Mouse (Mus musculus) midbrain, embryonic 12.5 days (tissue): ENCODE measurements around the gene Macrod2. TPM values are rescaled to one million over a fixed set of nuclear protein-coding genes. Genes with fewer than 3 reads are reported as not detected.

Source experiments
- ATAC-seq: fragments of 200-750 bp; cut with Nextera tagmentation; 2 replicates; pipeline ENCODE4 v1.8.0; 2017; ENCODE audit warnings: low read depth, moderate TSS enrichment, moderate library complexity; ENCODE audit not compliant: low FRiP score
- H3K27ac ChIP-seq: fragments of 300-500 bp; sonication (generic); replicated peaks from 2 replicates; pipeline ENCODE4 v1.5.1; 2016; ENCODE audit warnings: mild to moderate bottlenecking
- H3K27me3 ChIP-seq: fragments of 300-500 bp; sonication (generic); 2 replicates; pipeline ENCODE4 v1.6.1; 2016; ENCODE audit warnings: mild to moderate bottlenecking
- H3K36me3 ChIP-seq: fragments of 300-500 bp; sonication (generic); 2 replicates; pipeline ENCODE4 v1.6.1; 2016
- H3K4me1 ChIP-seq: fragments of 300-500 bp; sonication (generic); 2 replicates; pipeline ENCODE4 v1.6.1; 2016
- H3K4me2 ChIP-seq: fragments of 300-500 bp; sonication (generic); replicated peaks from 2 replicates; pipeline ENCODE4 v1.6.1; 2016; ENCODE audit warnings: mild to moderate bottlenecking, moderate library complexity
- H3K4me3 ChIP-seq: fragments of 300-500 bp; sonication (generic); 2 replicates; pipeline ENCODE4 v1.5.1; 2016; ENCODE audit warnings: mild to moderate bottlenecking
- H3K9ac ChIP-seq: fragments of 300-500 bp; sonication (generic); replicated peaks from 2 replicates; pipeline ENCODE4 v1.6.1; 2016; ENCODE audit warnings: mild to moderate bottlenecking, moderate library complexity
- H3K9me3 ChIP-seq: fragments of 300-500 bp; sonication (generic); 2 replicates; pipeline ENCODE4 v1.6.1; 2016; ENCODE audit warnings: mild to moderate bottlenecking
- WGBS: fragments of 180-500 bp; shearing (Covaris S2); methylation state at CpG from one replicate; pipeline ENCODE4 v1.1.7; 2016; 5-methylcytosine and 5-hydroxymethylcytosine counted together
- polyA plus RNA-seq: library from polyadenylated mRNA; unstranded; fragments of >200 nt; fragmentation: Nextera tagmentation; extraction: Ambion mirVana; gene quantifications from 2 replicates; pipeline ENCODE4 v1.2.1, GENCODE M21; 2016

The Macrod2 gene
- polyA plus RNA-seq, 1 experiment from 2014 or later: 52.4 TPM

GRCm38 (mm10) chr2:141507929-141508897 lies 1113.1 kb downstream of the Macrod2 start:
- no peak overlapping the region for H3K4me3 ChIP-seq
- H3K4me2 ChIP-seq: no peak overlapping the region
- no peaks in the 10 kb centered on the region for H3K36me3 ChIP-seq
- H3K9ac ChIP-seq: no peak overlapping the region
- no peak overlapping the region; the same call in 1 of the 2 replicates for H3K27ac ChIP-seq
- H3K27me3 ChIP-seq: no peaks in the 10 kb centered on the region
- ATAC-seq: 0 out of 2 replicates have a peak, but pooled peaks have one; percentile 58
- H3K4me1 ChIP-seq: peaks cover 6% of the 10 kb centered on the region; the same call in 1 of the 2 replicates
- H3K9me3 ChIP-seq: no peaks in the 10 kb centered on the region
- 64% methylated on average over 9 of the region's 9 CpGs for WGBS

GRCm38 (mm10) chr2:141514976-141515375 lies 1119.9 kb downstream of the Macrod2 start:
- Histone ChIP-seq H3K36me3 (no peaks in the 10 kb centered on the region), H3K4me3 (no peak overlapping the region), H3K4me1 (no peaks in the 10 kb centered on the region), H3K4me2 (no peak overlapping the region), H3K9ac (no peak overlapping the region), H3K27ac (no peak overlapping the region), H3K27me3 (no peaks in the 10 kb centered on the region), H3K9me3 (no peaks in the 10 kb centered on the region)
- WGBS: 73% methylated on average over 3 of the region's 3 CpGs
- ATAC-seq: no peak

GRCm38 (mm10) chr2:141522081-141522480 lies 1127.0 kb downstream of the Macrod2 start:
- Histone ChIP-seq H3K4me2 (no peak overlapping the region), H3K27ac (no peak overlapping the region), H3K36me3 (no peaks in the 10 kb centered on the region), H3K4me3 (no peak overlapping the region), H3K9ac (no peak overlapping the region), H3K27me3 (no peaks in the 10 kb centered on the region), H3K9me3 (no peaks in the 10 kb centered on the region), H3K4me1 (no peaks in the 10 kb centered on the region)
- 62% methylated on average over 4 of the region's 4 CpGs for WGBS
- no peak for ATAC-seq

GRCm38 (mm10) chr2:141545877-141546276 lies 1150.8 kb downstream of the Macrod2 start:
- H3K4me1 ChIP-seq: no peaks in the 10 kb centered on the region
- no peak overlapping the region for H3K4me3 ChIP-seq
- no peak overlapping the region for H3K27ac ChIP-seq
- H3K9ac ChIP-seq: no peak overlapping the region
- H3K9me3 ChIP-seq: no peaks in the 10 kb centered on the region
- no peak for ATAC-seq
- H3K27me3 ChIP-seq: no peaks in the 10 kb centered on the region
- no peaks in the 10 kb centered on the region for H3K36me3 ChIP-seq
- H3K4me2 ChIP-seq: no peak overlapping the region

GRCm38 (mm10) chr2:141551701-141552100 lies 1156.6 kb downstream of the Macrod2 start:
- H3K9me3 ChIP-seq: no peaks in the 10 kb centered on the region
- no peak for ATAC-seq
- H3K4me1 ChIP-seq: no peaks in the 10 kb centered on the region
- no peaks in the 10 kb centered on the region for H3K36me3 ChIP-seq
- H3K27ac ChIP-seq: no peak overlapping the region
- no peak overlapping the region for H3K4me3 ChIP-seq
- 97% methylated on average over 1 of the region's 1 CpGs for WGBS
- no peaks in the 10 kb centered on the region for H3K27me3 ChIP-seq
- no peak overlapping the region for H3K4me2 ChIP-seq
- H3K9ac ChIP-seq: no peak overlapping the region

- 70% methylated on average over 2 of the region's 2 CpGs for WGBS
- Histone ChIP-seq H3K27ac (no peak overlapping the region), H3K4me2 (no peak overlapping the region), H3K4me1 (no peaks in the 10 kb centered on the region), H3K27me3 (no peaks in the 10 kb centered on the region), H3K36me3 (no peaks in the 10 kb centered on the region), H3K9ac (no peak overlapping the region), H3K4me3 (no peak overlapping the region), H3K9me3 (no peaks in the 10 kb centered on the region)
- ATAC-seq: no peak
These were observed 1161.6 kb downstream of the Macrod2 start for GRCm38 (mm10) chr2:141556747-141557146.

- no peak overlapping the region for H3K9ac ChIP-seq
- no peak overlapping the region for H3K4me3 ChIP-seq
- H3K4me1 ChIP-seq: no peaks in the 10 kb centered on the region
- no peak for ATAC-seq
- H3K27ac ChIP-seq: no peak overlapping the region
- H3K36me3 ChIP-seq: no peaks in the 10 kb centered on the region
- H3K4me2 ChIP-seq: no peak overlapping the region
- WGBS: 82% methylated on average over 1 of the region's 1 CpGs
- H3K27me3 ChIP-seq: no peaks in the 10 kb centered on the region
- no peaks in the 10 kb centered on the region for H3K9me3 ChIP-seq
These were observed 1163.2 kb downstream of the Macrod2 start for GRCm38 (mm10) chr2:141558242-141558827.

GRCm38 (mm10) chr2:141565986-141566385 lies 1170.9 kb downstream of the Macrod2 start:
- Histone ChIP-seq H3K4me2 (no peak overlapping the region), H3K9ac (no peak overlapping the region), H3K27ac (no peak overlapping the region), H3K4me3 (no peak overlapping the region), H3K4me1 (no peaks in the 10 kb centered on the region), H3K27me3 (no peaks in the 10 kb centered on the region), H3K9me3 (no peaks in the 10 kb centered on the region), H3K36me3 (no peaks in the 10 kb centered on the region)
- 79% methylated on average over 3 of the region's 3 CpGs for whole genome bisulfite sequencing
- ATAC-seq: no peak

GRCm38 (mm10) chr2:141571360-141571759 lies 1176.3 kb downstream of the Macrod2 start:
- no peaks in the 10 kb centered on the region for H3K36me3 ChIP-seq
- no peak overlapping the region for H3K9ac ChIP-seq
- no peak for ATAC-seq
- peaks cover 6% of the 10 kb centered on the region; the same call in 1 of the 2 replicates for H3K4me1 ChIP-seq
- H3K4me3 ChIP-seq: no peak overlapping the region
- H3K27ac ChIP-seq: no peak overlapping the region
- H3K4me2 ChIP-seq: no peak overlapping the region
- 84% methylated on average over 3 of the region's 3 CpGs for WGBS
- no peaks in the 10 kb centered on the region for H3K9me3 ChIP-seq
- H3K27me3 ChIP-seq: no peaks in the 10 kb centered on the region

GRCm38 (mm10) chr2:141578206-141578605 lies 1183.1 kb downstream of the Macrod2 start:
- Histone ChIP-seq H3K9me3 (no peaks in the 10 kb centered on the region), H3K4me2 (no peak overlapping the region), H3K4me1 (peaks cover 10% of the 10 kb centered on the region), H3K27ac (no peak overlapping the region), H3K4me3 (no peak overlapping the region), H3K36me3 (no peaks in the 10 kb centered on the region), H3K27me3 (no peaks in the 10 kb centered on the region), H3K9ac (no peak overlapping the region)
- ATAC-seq: no peak

- Histone ChIP-seq H3K4me1 (peaks cover 8% of the 10 kb centered on the region), H3K4me2 (no peak overlapping the region), H3K4me3 (no peak overlapping the region), H3K9ac (no peak overlapping the region), H3K36me3 (no peaks in the 10 kb centered on the region), H3K27me3 (no peaks in the 10 kb centered on the region), H3K27ac (no peak overlapping the region), H3K9me3 (no peaks in the 10 kb centered on the region)
- ATAC-seq: peak; percentile 39; the same call in 1 of the 2 replicates
- WGBS: 78% methylated on average over 3 of the region's 3 CpGs
These were observed 1187.3 kb downstream of the Macrod2 start for GRCm38 (mm10) chr2:141582431-141582830.

- 16% methylated on average over 4 of the region's 4 CpGs for WGBS
- Histone ChIP-seq H3K27ac (no peak overlapping the region), H3K4me1 (peaks cover 8% of the 10 kb centered on the region), H3K36me3 (no peaks in the 10 kb centered on the region), H3K27me3 (no peaks in the 10 kb centered on the region), H3K4me3 (no peak overlapping the region), H3K9ac (no peak overlapping the region), H3K4me2 (no peak overlapping the region), H3K9me3 (no peaks in the 10 kb centered on the region)
- no peak for ATAC-seq
These were observed 1187.8 kb downstream of the Macrod2 start for GRCm38 (mm10) chr2:141582933-141583332.
